Mouse (Mus musculus) lung, postnatal 0 days (tissue): ENCODE measurements at regions not wholly inside any gene's neighbourhood (a gene's known extent, or its start where the extent isn't known, plus 50 kb on each side); places are given as distances from the start of the nearest gene placed in this dataset.

Experiments used
- CTCF ChIP-seq: IDR thresholded peaks from 2 replicates; pipeline ENCODE4 v1.5.1; 2016; ENCODE audit warnings: antibody characterized with exemption, mild to moderate bottlenecking
- EP300 ChIP-seq: IDR thresholded peaks from 2 replicates; pipeline ENCODE4 v1.6.1; 2016; ENCODE audit warnings: antibody characterized with exemption, mild to moderate bottlenecking, control low read depth

DNA sequence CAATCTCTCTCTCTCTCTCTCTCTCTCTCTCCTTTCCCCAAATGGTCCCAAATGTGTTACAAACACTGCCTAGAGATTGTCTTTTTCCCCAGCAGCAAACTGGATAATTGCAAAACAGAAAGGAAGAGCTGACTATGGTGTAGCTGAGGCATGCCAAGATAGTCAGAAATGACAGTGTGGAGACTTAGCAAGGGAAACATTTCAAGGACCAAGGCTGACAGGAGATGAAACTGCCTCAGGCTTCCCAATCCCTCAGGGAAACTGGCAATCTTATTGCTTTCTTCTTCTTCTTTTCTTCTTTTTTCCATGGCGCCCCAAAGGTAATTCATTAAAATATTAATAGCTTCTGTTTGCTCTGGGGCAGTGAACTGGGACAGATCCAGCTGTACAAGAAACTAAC, 1425.4 kb upstream of the Gm7489 start:
- TF ChIP-seq CTCF (no peak), EP300 (no peak)
